Mouse (Mus musculus): ENCODE data around the gene Prkcg. TPM values are rescaled to one million over a fixed set of nuclear protein-coding genes. Genes with fewer than 3 reads are reported as not detected.
"Not testable (repeated sequence)": the region's sequence is repeated elsewhere in the genome, so short reads cannot be mapped to it uniquely, and the experiment has no call there.

Gene Prkcg
- total RNA-seq, 2 experiments from 2014 or later, result 495 to 539 TPM

- no peak for DNase-seq
These were observed 2.2 kb downstream of the Prkcg start for GRCm38 (mm10) chr7:3291197-3291596.

GRCm38 (mm10) chr7:3291764-3292163 is 2.8 kb downstream of the Prkcg start:
- no peak for DNase-seq

- DNase-seq, result not testable (repeated sequence)
These were observed 3.3 kb downstream of the Prkcg start for GRCm38 (mm10) chr7:3292271-3292670.

- peak in 1 of 2 experiments; percentile 20 for DNase-seq
These were observed 3.8 kb downstream of the Prkcg start for GRCm38 (mm10) chr7:3292791-3293190.

GRCm38 (mm10) chr7:3294794-3295193 is 5.8 kb downstream of the Prkcg start:
- DNase-seq, result no peak

GRCm38 (mm10) chr7:3295321-3296110 is 6.5 kb downstream of the Prkcg start:
- no peak for DNase-seq

- DNase-seq, result no peak
These were observed 7.7 kb downstream of the Prkcg start for GRCm38 (mm10) chr7:3296711-3297110.

GRCm38 (mm10) chr7:3299941-3300617 is 11.1 kb downstream of the Prkcg start:
- no peak for DNase-seq

GRCm38 (mm10) chr7:3300891-3301627 is 12.1 kb downstream of the Prkcg start:
- DNase-seq, result no peak

GRCm38 (mm10) chr7:3301628-3302555 is 12.9 kb downstream of the Prkcg start:
- DNase-seq, result no peak

- DNase-seq, result peak in 1 of 2 experiments; percentile 21
These were observed 13.7 kb downstream of the Prkcg start for GRCm38 (mm10) chr7:3302556-3303275.

- peak; percentile 54 to 68 for DNase-seq
These were observed 14.3 kb downstream of the Prkcg start for GRCm38 (mm10) chr7:3303276-3303781.

- DNase-seq, result no peak
These were observed 14.8 kb downstream of the Prkcg start for GRCm38 (mm10) chr7:3303789-3304188.

- DNase-seq, result peak; percentile 46 to 50
These were observed 15.3 kb downstream of the Prkcg start for GRCm38 (mm10) chr7:3304298-3304697.

GRCm38 (mm10) chr7:3306400-3306799 is 17.4 kb downstream of the Prkcg start:
- no peak for DNase-seq

GRCm38 (mm10) chr7:3308646-3309045 is 19.7 kb downstream of the Prkcg start:
- DNase-seq, result no peak

GRCm38 (mm10) chr7:3310233-3310632 is 21.3 kb downstream of the Prkcg start:
- no peak for DNase-seq

- no peak for DNase-seq
These were observed 24.6 kb downstream of the Prkcg start for GRCm38 (mm10) chr7:3313571-3313970.

GRCm38 (mm10) chr7:3314121-3314520 is 25.1 kb downstream of the Prkcg start:
- DNase-seq, result no peak

GRCm38 (mm10) chr7:3317704-3318103 is 28.7 kb downstream of the Prkcg start:
- DNase-seq, result no peak

- DNase-seq, result no peak
These were observed 31.9 kb downstream of the Prkcg start for GRCm38 (mm10) chr7:3320856-3321255.
